Mouse (Mus musculus) heart, embryonic 10.5 days (tissue): ENCODE measurements around the gene Snx32. TPM values are rescaled to one million over a fixed set of nuclear protein-coding genes. Genes with fewer than 3 reads are reported as not detected.
"Not testable (repeated sequence)": the region's sequence is repeated elsewhere in the genome, so short reads cannot be mapped to it uniquely, and the experiment has no call there.

ENCODE experiments used
- DNase-seq: peaks from one replicate; pipeline ENCODE4 v3.0.0-alpha.2; 2017; ENCODE audit warnings: low spot score
- H3K27ac ChIP-seq: fragments of 300-500 bp; sonication (generic); 2 replicates; pipeline ENCODE4 v1.5.1; 2016; ENCODE audit warnings: mild to moderate bottlenecking
- H3K27me3 ChIP-seq: fragments of 300-500 bp; sonication (generic); 2 replicates; pipeline ENCODE4 v1.6.1; 2016; ENCODE audit warnings: mild to moderate bottlenecking; ENCODE audit not compliant: poor library complexity, insufficient read depth, severe bottlenecking
- H3K36me3 ChIP-seq: fragments of 300-500 bp; sonication (generic); 2 replicates; pipeline ENCODE4 v1.6.1; 2016; ENCODE audit warnings: mild to moderate bottlenecking, moderate library complexity
- H3K4me1 ChIP-seq: fragments of 300-500 bp; sonication (generic); 2 replicates; pipeline ENCODE4 v1.6.1; 2016; ENCODE audit warnings: mild to moderate bottlenecking
- H3K4me3 ChIP-seq: fragments of 300-500 bp; sonication (generic); 2 replicates; pipeline ENCODE4 v1.5.1; 2016; ENCODE audit warnings: mild to moderate bottlenecking, moderate library complexity
- H3K9me3 ChIP-seq: fragments of 300-500 bp; sonication (generic); 2 replicates; pipeline ENCODE4 v1.6.1; 2016; ENCODE audit warnings: mild to moderate bottlenecking, moderate library complexity
- WGBS: fragments of 180-500 bp; shearing (Covaris S2); methylation state at CpG from one replicate; pipeline ENCODE4 v1.1.7; 2016; 5-methylcytosine and 5-hydroxymethylcytosine counted together
- polyA plus RNA-seq: library from polyadenylated mRNA; unstranded; fragments of >200 nt; fragmentation: Nextera tagmentation; extraction: Ambion mirVana; gene quantifications from 2 replicates; pipeline ENCODE4 v1.2.1, GENCODE M21; 2016

The Snx32 gene
- polyA plus RNA-seq, 1 experiment from 2014 or later: 10.6 TPM

DNA sequence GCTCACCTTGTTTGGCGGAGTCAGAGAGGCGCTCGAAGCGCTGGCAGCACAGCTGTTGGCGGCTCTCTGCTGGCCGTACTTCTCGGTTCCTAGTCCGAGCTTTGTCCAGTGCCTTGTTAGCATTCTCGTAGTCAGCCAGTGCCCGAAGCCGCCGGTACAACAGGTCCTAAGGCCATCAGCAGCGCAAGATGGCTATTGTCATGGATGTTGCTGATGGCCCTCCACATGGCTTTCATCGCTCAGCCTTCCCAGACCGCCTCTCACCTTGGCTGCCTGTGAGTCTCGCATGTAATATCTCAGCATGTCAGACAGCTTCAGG, 14.3 kb downstream of the Snx32 start:
- no peak for DNase-seq
- 87% methylated on average over 16 of the region's 16 CpGs for WGBS
- Histone ChIP-seq H3K27ac (no peak overlapping the region), H3K27me3 (no peaks in the 10 kb centered on the region), H3K9me3 (no peaks in the 10 kb centered on the region), H3K4me3 (no peak overlapping the region), H3K36me3 (peaks cover 65% of the 10 kb centered on the region), H3K4me1 (peaks cover 28% of the 10 kb centered on the region)

DNA sequence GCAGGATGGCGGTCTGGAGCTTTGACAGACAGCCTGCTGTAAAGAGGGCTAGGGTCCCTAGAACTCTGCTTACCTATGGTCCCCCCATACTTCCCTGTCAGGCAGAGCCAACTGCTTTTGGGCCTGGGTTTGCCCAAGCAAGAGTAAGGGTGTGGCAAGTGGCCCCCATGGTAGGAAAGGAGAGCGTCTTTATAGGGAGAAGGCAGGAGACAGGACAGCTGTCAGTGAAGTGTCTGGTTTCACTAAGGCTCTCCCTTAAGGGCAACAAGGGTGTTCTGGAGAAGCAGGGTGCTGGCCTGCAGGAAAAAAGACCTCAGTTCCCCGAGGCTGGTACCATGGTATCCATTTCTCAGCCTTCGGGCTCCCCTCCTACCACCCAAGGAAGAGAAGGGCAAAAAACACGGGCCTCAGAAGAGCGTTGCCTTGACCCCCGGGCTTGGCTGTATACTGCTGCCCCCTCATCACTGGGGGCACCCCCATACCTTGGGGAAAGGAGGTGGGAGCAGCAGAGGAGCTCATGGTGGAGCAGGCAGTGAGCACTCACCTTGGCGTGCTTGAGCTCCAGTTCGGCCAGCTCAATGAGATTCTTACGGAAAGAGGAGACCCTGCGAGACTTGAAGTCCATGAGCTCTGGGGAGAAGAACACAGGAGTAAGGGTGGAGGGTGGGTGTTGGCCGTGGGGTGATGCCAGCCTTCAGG, 14.8 kb downstream of the Snx32 start:
- H3K4me1 ChIP-seq: peaks cover 28% of the 10 kb centered on the region
- H3K27me3 ChIP-seq: no peaks in the 10 kb centered on the region
- 79% methylated on average over 12 of the region's 12 CpGs for WGBS
- no peak for DNase-seq
- H3K27ac ChIP-seq: peak overlapping the region; percentile 10; the same call in 1 of the 2 replicates
- H3K9me3 ChIP-seq: no peaks in the 10 kb centered on the region
- H3K36me3 ChIP-seq: peaks cover 65% of the 10 kb centered on the region
- H3K4me3 ChIP-seq: no peak overlapping the region

DNA sequence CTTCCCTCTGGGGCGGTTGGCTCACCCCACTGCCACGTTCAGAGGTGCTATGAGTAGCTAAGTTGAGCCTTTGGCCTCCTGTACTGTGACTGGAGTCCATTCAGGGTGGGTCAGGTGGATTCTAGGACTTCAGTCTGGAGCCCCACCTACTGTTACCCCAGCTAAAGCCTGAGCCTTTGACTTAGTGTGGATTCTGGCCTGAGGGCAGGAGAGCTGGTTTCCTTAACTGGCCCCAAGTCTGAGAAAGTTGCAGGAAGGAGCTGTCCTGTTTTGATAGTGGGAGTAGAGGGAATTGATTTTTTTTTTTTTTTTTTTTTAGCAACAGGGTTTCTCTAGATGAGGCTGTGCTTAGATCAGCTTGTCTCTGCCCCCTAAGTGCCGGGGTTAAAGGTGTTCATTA, 16.0 kb downstream of the Snx32 start:
- 85% methylated on average over 3 of the region's 3 CpGs for WGBS
- Histone ChIP-seq H3K4me3 (no peak overlapping the region), H3K36me3 (peaks cover 65% of the 10 kb centered on the region), H3K27ac (no peak overlapping the region), H3K9me3 (no peaks in the 10 kb centered on the region), H3K4me1 (peaks cover 29% of the 10 kb centered on the region), H3K27me3 (no peaks in the 10 kb centered on the region)
- no peak for DNase-seq

DNA sequence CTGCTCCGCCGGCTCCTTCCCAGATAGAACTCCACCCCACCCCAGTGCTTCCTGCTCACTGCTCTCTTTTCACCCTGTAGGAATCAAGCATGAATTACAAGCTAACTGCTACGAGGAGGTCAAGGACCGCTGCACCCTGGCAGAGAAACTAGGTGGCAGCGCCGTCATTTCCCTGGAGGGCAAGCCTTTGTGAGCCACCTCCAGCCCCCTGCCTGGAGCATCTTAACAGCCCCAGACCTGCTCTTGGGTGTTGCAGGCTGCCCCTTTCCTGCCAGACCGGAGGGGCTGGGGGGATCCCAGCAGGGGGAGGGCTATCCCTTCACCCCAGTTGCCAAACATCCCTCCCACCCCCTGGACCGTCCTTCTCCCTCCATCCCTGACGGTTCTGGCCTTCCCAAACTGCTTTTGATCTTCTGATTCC, 17.0 kb downstream of the Snx32 start:
- 77% methylated on average over 9 of the region's 9 CpGs for WGBS
- not testable (repeated sequence) for H3K9me3 ChIP-seq, H3K27me3 ChIP-seq, H3K27ac ChIP-seq, DNase-seq, H3K4me3 ChIP-seq
- Histone ChIP-seq H3K36me3 (peaks cover 64% of the 10 kb centered on the region), H3K4me1 (peaks cover 37% of the 10 kb centered on the region)

DNA sequence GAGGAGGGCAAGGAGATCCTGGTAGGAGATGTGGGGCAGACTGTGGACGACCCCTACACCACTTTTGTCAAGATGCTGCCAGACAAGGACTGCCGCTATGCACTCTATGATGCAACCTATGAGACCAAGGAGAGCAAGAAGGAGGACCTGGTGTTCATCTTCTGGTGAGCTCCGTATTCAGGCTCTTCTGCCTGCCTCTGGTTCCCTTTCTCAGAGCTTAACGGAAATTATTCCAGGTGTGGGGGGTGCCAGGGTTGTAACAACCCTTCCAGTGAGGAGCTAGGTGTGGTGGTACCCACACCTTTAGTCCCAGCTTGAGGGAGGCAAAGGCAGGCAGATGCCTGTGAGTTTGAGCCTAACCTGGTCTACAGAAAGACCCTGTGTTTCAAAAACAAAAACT, 17.7 kb downstream of the Snx32 start:
- Histone ChIP-seq H3K9me3 (no peaks in the 10 kb centered on the region), H3K36me3 (peaks cover 57% of the 10 kb centered on the region), H3K27ac (no peak overlapping the region), H3K4me3 (no peak overlapping the region; the same call in 1 of the 2 replicates), H3K4me1 (peaks cover 37% of the 10 kb centered on the region), H3K27me3 (no peaks in the 10 kb centered on the region)
- WGBS: 82% methylated on average over 4 of the region's 4 CpGs
- DNase-seq: no peak

DNA sequence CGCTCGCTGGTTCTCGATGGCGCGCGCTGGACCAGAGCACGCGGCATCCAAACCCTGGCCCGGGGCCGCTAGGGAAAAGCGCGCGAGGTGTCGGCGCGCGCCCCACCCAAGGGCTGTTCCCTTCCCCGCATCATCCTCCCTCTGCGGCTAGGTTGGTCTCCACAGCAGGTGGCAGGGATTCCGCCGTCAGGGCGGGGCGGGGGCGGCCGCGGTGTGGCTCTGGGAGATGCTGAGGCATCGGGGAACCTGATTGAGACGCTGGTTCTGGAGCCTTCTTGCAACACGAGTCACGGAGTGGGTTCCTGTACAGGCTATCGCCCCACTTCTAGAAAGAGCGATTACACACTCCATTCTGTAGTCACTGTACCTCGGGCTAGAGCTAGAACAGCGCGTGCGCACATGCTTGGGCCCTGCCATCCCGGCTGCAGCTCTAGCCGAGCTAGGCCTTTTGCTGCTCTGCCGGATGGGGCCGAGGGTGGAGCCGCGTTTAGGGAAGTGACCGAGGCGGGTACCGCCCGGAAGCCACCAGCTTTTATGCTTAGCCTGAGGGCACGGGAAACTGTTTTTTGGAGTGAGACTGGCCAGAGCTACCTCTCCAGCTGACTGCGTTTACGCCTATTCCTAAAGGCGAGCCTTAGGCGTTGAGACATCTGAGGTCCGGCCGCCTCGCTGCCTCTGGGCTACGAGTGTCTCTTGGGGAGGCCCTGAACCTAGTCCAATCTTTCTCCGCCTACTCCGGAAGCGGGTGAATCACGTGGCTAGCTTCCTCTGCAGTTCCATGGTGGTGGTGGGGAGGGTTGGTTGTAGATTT, 19.2 kb downstream of the Snx32 start:
- Histone ChIP-seq H3K27me3 (no peaks in the 10 kb centered on the region), H3K36me3 (peaks cover 47% of the 10 kb centered on the region), H3K4me3 (peak overlapping the region; percentile 86), H3K9me3 (no peaks in the 10 kb centered on the region), H3K27ac (peak overlapping the region; percentile 97), H3K4me1 (peaks cover 42% of the 10 kb centered on the region)
- WGBS: under 1% methylated on average over 59 of the region's 59 CpGs
- peak; percentile 95 for DNase-seq

DNA sequence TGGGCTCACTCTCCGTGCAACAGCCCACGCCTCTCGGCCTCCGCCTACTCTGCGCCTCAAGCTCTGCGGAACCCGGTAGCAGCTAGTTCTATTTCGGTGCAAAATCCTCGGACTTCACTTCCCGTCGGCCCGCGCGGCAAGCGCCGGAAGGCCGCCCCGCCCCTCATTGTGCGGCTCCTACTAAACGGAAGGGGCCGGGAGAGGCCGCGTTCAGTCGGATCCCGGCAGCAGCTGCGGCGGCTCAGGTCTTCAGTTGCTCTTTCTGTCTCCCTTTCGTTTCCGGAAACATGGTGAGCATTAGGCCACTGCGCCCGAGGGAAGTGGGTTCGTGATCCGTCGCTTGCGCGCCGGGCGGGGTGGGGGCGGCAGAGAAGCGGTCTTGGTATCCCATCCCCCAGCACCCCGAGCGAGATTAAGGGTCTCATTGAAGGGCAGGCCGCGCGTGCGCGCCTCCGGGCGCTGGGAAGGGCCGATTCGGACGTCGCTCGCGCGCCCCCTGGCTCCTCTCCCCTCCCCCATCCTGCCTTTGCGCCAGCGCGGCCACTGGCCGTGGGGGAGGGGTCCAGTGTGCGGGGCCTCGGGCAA, 19.9 kb downstream of the Snx32 start, which contains the start of gene Cfl1:
Gene Cfl1 (plus strand): TSS at position 143 of the 585 bp plus-strand sequence.
- H3K4me3 ChIP-seq: peak within 1 kb of the TSS; percentile 86
- no peaks in the 10 kb centered on the region for H3K9me3 ChIP-seq
- H3K27me3 ChIP-seq: no peaks in the 10 kb centered on the region
- H3K36me3 ChIP-seq: peaks cover 47% of the 10 kb centered on the region
- H3K4me1 ChIP-seq: peaks cover 45% of the 10 kb centered on the region
- peak; percentile 98 for DNase-seq
- WGBS: under 1% methylated on average over 61 of the region's 62 CpGs
- peak within 1 kb of the TSS; percentile 97 for H3K27ac ChIP-seq

DNA sequence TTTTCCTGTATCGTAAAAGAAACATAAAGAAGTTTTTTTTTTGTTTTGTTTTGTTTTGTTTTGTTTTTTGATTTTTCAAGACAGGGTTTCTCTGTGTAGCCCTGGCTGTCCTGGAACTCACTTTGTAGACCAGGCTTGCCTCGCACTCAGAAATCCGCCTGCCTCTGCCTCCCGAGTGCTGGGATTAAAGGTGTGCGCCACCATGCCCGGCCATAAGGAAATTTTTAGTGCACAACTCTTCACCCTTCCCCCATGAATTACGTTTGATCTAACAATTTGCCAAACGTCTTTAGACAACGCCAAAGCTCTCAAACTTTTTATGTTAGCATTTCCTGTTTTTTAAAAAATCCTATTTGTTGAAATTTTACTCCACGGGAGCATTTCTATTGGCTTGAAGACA, 20.6 kb downstream of the Snx32 start:
- Histone ChIP-seq H3K4me1 (peaks cover 45% of the 10 kb centered on the region), H3K27ac (peak overlapping the region; percentile 97), H3K4me3 (peak overlapping the region; percentile 86), H3K36me3 (peaks cover 49% of the 10 kb centered on the region)
- not testable (repeated sequence) for DNase-seq, H3K9me3 ChIP-seq, H3K27me3 ChIP-seq
- WGBS: 51% methylated on average over 10 of the region's 10 CpGs

DNA sequence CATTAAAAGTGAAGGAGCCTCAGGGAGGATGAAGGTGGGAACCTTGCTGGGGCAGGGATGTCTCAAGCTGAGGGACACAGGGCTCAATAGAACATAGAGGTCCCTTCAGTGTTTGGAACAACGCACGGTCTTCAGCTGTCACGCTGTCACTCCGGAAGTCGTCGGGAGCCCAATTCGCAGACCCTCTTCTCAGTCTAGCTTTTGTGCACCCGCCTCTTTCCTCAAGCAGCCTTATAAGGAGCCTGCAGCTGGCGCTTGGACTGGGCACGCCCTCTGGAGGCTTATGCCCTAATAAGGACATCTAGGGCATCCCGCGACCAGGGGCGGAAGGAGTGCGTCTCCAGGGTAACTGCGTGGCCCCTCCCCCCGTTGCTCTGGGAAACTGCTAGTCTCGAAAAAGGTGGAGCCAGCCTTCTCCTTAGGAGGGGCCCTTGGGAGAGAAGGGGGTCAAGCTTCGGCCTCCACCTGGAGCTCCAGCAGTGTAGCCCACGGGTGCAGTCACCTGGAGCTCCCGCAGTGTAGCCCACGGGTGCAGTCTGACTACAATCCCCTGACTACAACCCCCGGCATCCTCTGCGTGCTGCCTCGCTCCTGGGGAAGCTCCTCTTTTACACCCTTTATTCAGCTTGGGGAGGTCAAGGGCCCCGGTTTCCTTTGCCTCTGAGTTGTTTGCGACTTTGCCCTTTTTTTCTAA, 21.3 kb downstream of the Snx32 start:
- DNase-seq: peak; percentile 100
- Histone ChIP-seq H3K4me3 (peak overlapping the region; percentile 68), H3K36me3 (peaks cover 50% of the 10 kb centered on the region), H3K27me3 (no peaks in the 10 kb centered on the region), H3K4me1 (peaks cover 43% of the 10 kb centered on the region), H3K27ac (peak overlapping the region; percentile 97), H3K9me3 (no peaks in the 10 kb centered on the region)
- WGBS: under 1% methylated on average over 26 of the region's 26 CpGs

DNA sequence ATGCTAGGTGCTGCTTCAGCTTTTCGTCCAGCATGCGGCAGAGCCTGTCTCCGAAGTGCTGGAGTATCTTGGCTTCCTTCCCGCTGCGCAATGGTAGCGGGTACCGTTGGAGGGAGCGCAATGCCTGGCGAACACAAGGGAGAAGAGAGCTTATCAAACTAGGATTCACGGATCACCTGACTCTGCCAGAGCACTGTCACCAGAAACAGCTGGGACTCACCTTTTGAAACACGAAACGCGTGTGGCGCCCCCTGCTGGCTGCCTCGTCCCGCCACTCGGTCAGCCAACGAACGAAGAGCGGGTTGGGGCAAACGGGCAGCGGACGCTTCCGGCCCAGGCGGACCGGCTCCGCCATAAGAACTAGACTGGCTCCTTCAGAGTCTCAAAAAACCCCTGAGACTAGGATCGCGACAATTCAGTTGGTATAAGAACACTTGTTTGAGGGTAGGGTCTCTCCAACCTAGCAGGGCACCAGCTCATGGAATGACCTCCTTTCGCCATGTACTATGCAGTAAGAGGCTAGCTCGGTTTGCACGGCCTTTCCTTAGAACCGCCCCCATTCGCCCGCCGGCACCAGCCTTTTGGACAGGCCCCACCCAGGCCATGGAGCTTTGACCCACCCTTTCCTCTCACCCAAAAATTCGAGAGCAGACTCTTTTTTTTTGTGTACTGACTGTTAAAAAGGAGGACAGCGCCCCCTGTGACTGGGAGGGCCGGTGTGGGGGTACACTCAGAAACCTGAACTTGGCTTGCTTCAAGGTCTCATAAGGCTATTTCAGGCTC, 22.4 kb downstream of the Snx32 start, which contains the start of gene Mus81:
Gene Mus81 (minus strand): TSS at position 635 of the 783 bp plus-strand sequence.
- Histone ChIP-seq H3K4me1 (peaks cover 38% of the 10 kb centered on the region), H3K27ac (peak within 1 kb of the TSS; percentile 97), H3K4me3 (peak within 1 kb of the TSS; percentile 68), H3K9me3 (no peaks in the 10 kb centered on the region), H3K36me3 (peaks cover 50% of the 10 kb centered on the region), H3K27me3 (no peaks in the 10 kb centered on the region)
- WGBS: under 1% methylated on average over 39 of the region's 39 CpGs
- peak; percentile 98 for DNase-seq

DNA sequence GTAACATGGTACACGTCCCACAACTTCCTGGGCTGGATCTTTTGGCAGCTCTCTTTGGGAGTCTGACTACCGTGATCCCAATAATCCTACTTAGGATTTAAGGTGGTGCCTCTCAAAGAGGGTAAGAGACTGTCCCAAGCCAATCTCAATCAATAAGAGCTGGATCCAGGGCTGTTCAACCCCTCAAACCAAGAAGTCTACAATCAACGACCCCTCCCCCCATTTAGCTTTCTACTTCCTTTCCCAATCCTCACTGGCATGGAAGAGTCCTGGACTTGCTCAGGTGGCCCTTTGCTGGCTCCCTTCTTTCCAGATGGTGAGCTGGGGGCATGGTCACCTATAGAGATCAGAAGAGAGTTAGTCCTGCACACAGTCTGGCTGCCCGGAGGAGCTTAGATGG, 23.6 kb downstream of the Snx32 start:
- Histone ChIP-seq H3K36me3 (peaks cover 50% of the 10 kb centered on the region), H3K9me3 (no peaks in the 10 kb centered on the region), H3K27me3 (no peaks in the 10 kb centered on the region), H3K4me1 (peaks cover 27% of the 10 kb centered on the region), H3K4me3 (peak overlapping the region; percentile 68; the same call in 1 of the 2 replicates), H3K27ac (peak overlapping the region; percentile 97; the same call in 1 of the 2 replicates)
- WGBS: 85% methylated on average over 4 of the region's 4 CpGs
- DNase-seq: no peak

DNA sequence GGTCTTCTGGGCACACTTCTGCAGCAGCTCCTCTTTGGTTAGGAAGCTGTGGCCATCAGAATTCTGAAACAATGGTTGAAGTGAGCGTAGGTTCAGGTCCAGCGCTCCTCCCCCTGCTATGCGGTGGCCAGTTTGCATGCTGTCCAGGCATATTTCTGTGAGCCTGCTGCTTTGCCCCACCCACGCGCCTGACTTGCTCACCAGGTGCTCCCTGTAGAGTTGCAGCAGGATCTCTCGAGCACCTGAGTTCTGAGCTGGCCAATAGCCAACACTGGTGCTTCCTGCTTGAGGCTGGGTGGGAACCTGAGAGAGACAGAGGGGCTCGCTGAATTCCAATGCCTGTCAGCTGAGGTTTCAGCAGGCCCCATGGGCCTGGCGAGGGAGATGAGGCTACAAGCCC, 24.1 kb downstream of the Snx32 start:
- H3K27ac ChIP-seq: peak overlapping the region; percentile 97; the same call in 1 of the 2 replicates
- peaks cover 27% of the 10 kb centered on the region for H3K4me1 ChIP-seq
- no peak for DNase-seq
- 90% methylated on average over 8 of the region's 8 CpGs for WGBS
- H3K9me3 ChIP-seq: no peaks in the 10 kb centered on the region
- no peaks in the 10 kb centered on the region for H3K27me3 ChIP-seq
- H3K4me3 ChIP-seq: no peak overlapping the region
- peaks cover 54% of the 10 kb centered on the region for H3K36me3 ChIP-seq
